Mouse (Mus musculus): Measurements from ENCODE around the gene Snta1.

DNA sequence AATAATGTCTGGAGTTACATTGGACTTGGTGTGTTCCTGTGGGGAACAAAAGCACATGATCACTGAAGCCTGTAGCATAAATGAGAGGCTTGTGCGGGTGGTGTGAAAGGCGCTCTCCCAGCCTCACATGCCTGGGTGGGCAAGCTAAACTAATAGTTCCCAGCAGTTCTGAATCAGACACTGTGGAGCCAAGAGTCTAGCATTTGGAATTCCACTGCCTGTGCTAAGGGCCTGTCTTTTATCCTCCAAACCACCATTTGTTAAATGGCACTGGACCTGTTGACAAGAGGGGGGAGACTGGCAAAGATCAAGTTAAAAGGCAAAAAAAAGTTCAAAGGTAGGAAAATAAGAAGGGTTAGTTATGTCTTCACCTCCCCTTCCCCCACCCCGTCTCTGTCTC lies 46.7 kb upstream of the Snta1 start:
- no peak for TF ChIP-seq CTCF (IDR thresholded peaks at IDR 0.05; ENCODE audit: control insufficient read depth, insufficient read depth, insufficient replicate concordance, low read depth, low read length)
- TF ChIP-seq POLR2A (IDR thresholded peaks at IDR 0.05; ENCODE audit: control insufficient read depth, low read depth, low read length): no peak

All from testis, adult 2 months (tissue).